Mouse (Mus musculus): ENCODE data around the gene Ints7. TPM values are rescaled to one million over a fixed set of nuclear protein-coding genes. Genes with fewer than 3 reads are reported as not detected.
A peak's percentile ranks its signal among the peaks of the same experiment; 100 is the strongest.

Ints7 gene
- total RNA-seq, 4 experiments from 2014 or later = 29.0 to 36.4 (median 32.3) TPM

DNA sequence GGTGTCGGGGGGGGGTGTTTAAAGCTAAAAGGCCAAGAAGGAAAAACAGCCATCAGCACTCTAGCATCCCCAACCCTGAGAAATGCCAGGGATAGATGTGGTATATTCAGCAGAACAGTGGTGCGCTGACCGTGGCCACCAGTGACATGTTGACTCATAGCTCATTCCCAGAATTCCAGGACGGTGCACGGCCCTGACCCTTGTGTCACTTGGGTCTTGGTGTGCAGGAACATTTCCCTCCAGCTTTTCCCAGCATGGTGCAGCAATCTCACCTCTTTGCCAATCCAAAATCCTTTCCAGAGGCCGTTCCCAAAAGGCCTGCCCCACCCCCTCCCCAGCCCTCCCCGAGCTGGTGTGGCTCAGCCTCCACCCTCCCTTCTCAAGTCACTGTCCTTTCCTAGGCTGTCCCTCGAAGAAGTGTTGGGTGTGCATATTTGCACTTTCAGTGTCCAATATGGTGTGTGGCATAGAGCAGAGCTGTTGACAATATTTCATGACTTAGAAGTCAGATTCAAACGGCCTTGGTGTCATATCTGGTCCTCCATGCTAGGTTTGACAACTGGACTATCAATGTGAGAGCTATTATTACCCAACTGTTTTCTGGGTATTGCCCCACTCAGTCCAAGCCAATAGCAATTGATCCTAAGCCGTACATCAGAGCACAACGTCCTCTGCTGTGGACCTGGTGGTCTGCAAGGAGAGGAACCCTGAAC is 53.2 kb downstream of the Ints7 start:
- DNase-seq (ENCODE audit: low spot score in 2 of 2) = no peak

DNA sequence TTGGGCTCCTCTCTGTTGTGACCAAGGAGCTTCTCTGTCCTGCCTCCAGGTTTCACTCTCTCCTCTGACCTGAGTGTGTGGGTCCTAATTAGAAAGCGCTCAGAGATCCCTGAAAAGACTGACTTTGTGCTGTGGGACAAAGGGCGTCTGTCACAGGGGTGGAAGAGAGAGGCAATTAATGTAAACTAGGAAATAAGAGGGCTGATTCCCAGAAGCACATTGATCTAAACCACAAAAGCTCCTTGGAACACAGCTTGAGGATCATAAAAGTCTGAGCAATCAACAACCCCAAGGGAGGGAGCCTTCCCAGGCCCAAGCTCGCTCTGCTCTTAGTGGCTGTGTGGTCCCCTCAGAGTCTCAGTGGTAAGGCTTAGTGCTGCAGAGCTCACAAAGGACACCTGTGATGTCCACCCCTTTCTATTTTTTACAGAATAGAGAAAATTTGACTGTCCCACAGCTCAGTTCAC is 53.8 kb downstream of the Ints7 start:
- DNase-seq (ENCODE audit: low spot score in 2 of 2) = no peak

DNA sequence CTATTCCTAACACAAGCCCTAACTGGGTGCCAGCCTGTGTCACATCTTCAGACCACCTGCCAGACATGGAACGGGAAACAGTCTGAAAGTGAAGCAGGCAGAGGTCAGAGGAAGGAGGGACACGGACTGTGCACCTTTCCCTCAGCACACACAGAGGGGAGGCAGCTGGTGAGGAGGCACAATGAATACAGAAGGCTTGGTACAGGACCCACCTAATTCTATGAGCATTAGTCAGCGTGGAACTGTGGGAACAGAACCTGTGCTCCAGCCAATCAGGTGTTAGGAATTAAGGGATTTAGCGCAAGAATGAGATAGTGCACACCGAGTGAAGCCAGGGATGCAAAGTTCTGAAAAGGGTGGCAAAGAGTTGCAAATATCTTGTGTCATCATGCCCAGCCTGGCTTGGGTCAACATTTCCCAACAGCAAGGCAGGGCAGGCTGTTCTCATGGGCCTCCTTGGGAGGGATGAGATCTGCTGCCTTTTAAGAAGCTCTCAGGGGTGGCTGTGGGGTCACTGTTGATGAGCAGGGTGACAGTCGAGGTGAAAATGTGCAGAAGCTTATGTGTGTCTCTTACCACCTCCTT is 57.2 kb downstream of the Ints7 start:
- no peak for DNase-seq (ENCODE audit: low spot score in 2 of 2)

DNA sequence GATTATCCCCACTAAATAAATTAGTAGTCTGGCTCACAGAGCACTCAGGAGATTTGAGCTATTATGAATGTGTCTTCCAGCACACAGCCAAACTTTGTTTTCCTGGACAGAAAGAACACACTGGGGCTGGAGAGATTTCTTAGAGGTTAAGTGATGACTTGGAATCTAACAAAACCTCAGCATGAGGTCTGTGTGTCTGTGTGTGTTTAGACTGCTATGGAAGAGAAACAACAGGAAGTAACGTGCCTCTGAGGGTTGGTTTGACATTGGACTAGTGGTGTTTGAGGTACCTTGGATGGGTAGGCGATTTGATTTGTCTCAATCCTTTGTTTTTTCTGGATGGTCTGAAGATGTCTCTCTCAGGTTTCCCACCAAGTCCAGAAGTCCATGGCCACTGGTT is 58.7 kb downstream of the Ints7 start:
- no peak for DNase-seq (ENCODE audit: low spot score in 2 of 2)

DNA sequence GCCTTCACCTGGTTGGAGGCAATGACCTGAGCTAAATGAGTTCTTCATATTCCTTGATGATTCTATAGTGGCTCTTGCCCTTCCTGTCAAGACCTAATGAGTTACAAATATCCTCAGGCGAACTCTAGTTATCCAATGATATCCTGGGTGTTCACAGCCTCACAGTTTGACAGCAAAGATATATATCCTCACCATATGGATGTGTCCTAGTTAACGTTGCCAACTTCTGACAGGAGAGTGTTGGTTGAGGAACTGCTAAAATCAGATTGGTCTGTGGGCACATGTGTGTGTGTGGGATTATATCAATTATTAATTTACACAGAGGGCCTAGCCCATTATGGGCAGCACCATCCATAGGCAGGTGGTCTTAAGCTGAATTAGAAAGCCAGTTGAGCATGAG is 63.0 kb downstream of the Ints7 start:
- no peak for DNase-seq (ENCODE audit: low spot score in 2 of 2)

DNA sequence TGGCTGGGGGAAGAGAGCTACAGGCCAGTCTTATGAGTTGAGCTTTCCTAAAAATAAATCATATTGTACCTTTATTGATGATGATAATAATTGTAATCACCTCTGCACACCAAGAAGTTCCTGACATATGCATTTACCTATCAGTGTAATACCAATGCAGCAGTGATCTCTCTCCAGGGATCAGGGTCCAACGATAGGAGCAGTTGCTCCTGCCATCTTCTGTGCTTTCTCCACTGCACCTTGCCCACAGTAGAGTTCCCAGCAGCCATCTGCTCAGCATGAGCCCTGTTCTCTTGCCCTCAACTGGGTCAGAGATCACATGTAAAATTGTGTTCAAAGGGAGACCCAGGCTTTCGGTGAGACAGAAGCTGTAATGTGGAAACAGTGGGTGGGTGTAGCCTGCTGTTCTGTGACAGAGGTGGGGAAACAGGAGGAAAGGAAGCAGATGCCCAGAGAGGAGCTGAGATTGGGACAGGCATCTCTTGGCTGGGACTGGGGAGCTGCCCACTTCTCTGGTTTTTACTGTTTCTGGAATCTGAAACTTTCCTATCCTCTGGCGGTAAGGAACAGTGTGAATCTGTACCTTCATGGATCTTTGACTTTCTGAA is 63.9 kb downstream of the Ints7 start:
- DNase-seq (ENCODE audit: low spot score in 2 of 2) = peak in 1 of 2 experiments; percentile 44

DNA sequence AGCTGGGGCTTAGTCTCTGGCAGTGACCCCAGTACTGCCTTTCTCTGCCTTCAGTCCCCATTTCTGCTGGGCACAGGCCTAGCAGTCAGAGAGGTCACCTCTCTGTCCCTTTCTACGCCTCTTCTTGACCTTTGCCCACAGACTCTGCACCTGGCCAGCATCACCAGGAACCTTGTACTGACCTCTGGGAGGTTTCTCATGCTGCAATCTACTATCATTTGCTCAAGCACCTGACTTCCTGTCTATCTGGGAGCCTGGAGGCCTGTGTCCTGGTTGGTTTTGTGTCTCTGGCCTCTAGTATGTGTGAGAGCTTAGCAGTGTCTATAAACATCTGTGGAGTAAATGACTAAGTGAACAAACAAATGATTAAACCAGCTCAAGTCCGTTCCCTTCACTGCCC is 64.7 kb downstream of the Ints7 start:
- no peak for DNase-seq (ENCODE audit: low spot score in 2 of 2)

DNA sequence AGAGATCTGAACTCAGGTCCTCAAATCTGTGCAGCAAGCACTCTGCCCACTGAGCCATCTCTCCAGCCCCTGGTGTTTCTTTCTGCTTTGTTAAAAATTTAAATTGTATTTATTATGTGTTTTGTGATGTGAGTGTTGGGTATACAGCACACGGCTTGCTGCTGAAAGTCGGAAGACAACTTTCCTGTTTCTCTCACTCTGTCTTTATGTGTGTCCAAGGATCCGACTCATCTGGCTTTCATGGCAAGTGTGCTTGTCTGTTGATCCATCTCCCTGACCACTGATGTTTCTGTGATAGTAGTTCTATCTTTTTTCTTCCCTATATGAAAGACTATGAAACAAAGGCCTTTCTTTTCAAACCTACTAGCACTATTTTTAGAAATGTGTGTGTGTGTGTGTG is 65.4 kb downstream of the Ints7 start:
- DNase-seq (ENCODE audit: low spot score in 2 of 2) = no peak

DNA sequence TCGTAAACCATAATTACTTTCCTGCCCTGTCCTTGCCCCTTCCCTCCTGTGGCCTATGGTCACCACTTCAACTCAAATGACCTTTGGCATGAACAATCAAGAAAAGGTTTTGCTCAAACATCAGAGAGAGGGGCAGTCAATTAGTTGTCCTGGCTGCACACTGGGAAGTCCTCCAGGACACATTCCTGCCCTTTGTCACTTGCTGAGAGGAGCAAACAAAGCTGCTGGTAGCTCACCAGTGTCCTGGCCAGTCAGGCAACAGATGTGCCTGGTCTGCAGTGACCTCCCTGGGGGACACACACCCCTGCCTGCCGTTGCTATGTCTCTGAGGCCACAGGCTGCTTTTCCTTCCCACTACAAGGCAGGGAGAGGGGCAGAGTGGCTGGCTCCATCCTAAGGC is 66.0 kb downstream of the Ints7 start:
- no peak for DNase-seq (ENCODE audit: low spot score in 2 of 2)

DNA sequence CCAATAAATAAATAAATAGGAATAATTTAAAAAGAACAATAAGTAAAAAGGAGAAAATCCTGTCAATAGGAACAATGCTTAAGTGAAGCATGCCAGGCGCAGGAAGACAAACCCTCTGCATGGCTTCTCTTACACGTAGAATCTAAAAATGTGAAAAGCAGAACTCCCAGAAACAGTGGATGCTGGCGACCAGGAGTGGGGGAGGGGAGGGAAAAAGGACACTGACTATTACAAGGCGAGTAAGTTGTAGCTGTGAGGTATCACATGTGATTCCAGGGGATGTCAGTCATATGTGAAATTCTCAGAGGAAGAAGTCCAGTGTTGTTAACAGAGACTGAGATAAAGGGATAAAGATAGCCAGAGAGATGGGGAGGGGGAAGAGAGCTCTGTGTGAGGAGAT is 67.5 kb downstream of the Ints7 start:
- DNase-seq (ENCODE audit: low spot score in 2 of 2) = no peak

DNA sequence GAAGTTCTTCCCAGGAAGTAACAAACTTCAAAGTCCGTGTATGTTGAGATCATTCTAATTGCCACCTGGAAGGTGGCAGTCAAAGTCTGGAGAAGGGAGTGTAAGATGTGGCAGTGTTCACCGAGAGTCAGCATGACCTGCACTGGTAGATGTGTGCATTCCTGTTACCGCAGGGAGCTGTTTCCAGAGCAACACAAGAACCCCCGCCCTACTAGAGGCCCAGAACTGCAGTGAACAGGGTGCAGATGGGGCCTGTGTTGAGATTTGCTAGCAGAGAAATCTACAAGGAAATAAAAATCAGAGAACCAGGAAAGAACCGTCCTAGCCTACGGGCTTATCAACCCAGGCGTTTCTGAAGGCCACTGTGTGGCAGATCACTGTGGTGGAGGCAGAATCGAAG is 70.5 kb downstream of the Ints7 start:
- no peak for DNase-seq (ENCODE audit: low spot score in 2 of 2)

DNA sequence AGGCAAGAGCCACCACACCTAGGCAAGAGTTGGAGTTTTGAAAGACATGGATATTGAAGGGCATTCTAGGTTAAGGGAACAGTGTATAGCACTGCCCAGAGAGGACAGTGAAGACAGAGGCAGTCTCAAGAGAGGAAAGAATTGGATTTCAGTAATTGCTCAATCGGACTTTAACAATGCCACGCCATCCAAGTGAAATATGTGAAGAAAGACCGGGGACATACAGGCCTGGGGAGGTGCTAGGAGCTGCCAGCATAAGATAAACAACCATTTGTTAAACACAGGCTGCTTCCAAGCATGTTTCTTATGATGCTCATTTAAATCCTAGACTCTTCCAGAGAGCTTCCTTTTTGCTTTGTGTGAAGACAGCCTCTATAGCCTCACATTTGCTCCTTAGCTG is 72.2 kb downstream of the Ints7 start:
- DNase-seq (ENCODE audit: low spot score in 2 of 2) = no peak

DNA sequence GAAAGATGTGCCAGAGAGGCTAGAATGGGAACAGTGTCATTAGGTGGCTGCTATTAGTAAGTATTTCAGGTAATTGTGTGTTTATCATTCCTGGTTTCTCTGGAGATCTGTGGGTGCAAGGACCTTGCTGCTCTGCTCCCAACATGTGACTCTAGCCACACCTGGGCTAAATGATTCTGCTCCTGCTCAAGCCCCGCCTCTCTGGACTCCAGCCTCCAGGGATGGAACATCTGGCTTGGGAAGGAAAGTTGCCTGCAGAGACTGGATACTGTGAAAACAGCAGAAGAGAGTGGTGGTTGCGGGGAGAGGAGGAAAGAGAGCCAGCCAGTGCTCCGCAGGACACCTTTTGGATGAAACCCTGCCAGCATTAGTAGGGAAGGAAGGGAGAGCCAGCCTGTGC is 84.0 kb downstream of the Ints7 start:
- no peak for DNase-seq (ENCODE audit: low spot score in 2 of 2)

DNA sequence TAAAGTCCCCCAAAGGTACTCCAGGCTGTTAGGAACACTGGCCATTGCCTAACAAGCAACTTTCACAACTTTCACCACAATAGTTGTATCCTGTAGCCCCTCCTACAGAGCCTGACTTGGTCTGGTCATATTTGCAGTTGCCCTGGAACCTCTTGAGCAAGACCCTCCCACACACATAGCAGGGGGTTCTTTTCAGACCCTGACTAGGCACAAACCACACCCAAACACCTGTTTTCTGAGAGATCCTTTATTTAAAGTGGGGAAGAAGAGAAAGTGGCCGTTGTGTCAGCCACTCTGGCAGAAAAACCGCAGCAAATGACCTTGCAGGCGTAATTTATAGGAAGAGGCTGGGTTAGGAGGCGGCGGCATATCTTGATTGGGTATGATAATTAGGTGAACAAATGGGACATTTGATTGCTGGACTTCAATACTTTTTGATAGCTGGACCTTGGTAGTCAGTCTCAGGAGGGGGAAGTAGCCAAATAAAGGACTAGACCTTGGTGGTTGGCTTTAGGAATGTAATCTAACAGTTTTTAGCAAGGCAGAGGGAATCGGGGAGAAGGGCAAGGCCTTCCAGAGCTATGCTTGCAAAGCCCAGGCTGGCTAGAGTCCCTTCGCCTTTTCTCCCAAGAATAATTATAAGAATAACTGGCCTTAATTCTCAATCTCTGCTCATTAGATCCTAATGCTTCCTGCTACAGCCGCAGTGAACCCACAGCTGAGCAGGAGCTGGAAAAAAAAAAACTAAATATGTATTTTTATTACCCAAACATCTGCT is 85.8 kb downstream of the Ints7 start:
- DNase-seq (ENCODE audit: low spot score in 2 of 2) = no peak

DNA sequence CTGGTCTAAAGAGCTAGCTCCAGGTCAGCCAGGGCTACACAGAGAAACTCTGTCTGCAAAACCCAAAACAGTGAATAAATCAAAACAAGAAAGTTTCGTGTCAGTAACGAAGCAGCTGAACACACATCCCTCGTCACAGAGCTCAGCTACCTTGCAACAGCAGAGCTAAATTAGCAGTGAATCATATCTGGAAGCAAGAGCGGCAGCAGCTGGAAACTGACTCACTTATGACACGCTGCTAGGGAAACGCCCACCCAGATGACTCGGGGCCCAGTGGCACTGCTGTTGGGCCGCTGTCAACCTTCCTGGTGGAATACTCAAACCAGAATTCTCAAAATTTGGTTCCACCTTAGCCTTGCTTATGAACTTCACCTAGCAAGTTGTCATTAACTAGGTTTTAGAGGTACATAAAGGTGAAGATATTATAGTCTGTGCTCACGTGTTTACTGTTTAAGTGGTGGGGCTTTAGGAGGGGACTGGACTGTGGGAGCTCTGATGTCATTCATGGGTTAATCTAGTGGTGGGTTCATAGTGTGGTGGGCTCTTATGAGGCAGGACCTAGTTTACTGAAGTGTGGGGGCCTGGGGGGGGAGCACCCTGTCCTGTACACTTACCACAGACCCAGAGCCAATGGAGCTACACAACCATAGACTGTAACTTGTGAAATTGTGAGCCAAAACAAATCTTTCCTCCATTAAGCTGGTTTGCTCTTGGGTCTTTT is 86.9 kb downstream of the Ints7 start:
- peak in 1 of 2 experiments; percentile 60 for DNase-seq (ENCODE audit: low spot score in 2 of 2)

DNA sequence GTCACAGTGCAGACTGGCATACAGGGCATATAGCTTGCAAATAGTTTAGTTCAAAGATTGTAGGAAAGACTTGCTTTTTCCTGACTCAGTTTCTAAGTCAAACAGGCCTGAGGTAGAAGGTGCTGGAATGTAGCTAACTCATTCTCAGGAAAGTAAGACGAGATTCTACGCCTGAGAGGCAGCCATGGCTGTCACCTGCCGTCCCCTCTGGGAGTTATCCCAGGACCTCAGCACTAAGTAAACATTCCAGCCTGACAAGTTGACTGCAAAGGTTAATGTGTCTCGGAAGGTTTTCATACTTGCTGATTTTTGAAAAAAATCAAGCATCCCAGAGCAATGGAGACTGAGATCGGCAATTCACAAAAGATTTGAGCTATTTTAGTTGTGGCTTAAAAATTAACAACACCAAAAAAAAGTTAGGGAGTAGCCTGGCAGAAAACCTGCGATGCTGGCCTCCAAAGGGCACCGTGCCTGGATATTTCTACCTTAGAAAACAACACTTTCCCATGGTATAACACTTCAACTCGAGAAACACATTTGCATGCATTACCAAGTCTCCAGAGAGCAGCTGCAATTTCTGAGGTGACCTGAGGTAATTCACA is 87.6 kb downstream of the Ints7 start:
- DNase-seq (ENCODE audit: low spot score in 2 of 2) = no peak

DNA sequence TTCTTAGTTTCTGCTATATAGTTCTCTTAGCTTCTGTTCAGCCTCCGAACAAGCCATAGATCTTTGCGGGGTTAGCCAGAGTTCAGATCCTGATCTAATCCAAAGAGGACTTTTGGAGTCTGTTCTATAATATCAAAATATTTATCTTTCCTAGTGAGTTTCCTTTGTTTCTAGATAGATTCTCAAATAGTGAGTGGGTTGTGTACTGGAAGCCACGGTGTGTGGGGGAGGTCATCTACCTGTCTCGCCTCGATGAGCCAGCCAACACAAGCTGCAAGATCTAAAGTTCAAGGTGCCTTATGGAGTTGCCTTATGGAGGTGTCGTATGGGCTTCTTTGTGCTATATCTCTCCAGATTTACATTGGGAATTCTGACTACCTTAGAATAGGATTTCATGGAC is 88.2 kb downstream of the Ints7 start:
- DNase-seq (ENCODE audit: low spot score in 2 of 2) = no peak

DNA sequence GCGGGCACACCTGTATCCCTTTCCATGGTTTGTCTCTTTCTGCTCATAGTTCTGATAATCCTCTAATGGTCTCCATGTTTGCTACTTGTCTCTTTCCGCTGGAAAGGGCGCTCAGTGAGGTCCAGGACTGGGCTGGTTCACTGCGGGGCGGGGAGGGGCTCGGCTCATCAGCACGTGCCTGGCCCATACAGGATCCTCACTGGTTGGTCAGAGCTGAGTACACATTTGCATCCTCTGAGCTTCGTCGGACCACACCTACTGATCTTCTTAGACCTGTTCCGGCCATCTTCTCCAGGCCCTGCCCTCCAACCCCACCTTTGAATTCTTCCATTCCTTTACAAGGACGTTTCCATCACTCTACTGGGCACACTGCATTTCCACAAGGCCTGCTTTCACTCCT is 90.9 kb downstream of the Ints7 start:
- no peak for DNase-seq (ENCODE audit: low spot score in 2 of 2)

DNA sequence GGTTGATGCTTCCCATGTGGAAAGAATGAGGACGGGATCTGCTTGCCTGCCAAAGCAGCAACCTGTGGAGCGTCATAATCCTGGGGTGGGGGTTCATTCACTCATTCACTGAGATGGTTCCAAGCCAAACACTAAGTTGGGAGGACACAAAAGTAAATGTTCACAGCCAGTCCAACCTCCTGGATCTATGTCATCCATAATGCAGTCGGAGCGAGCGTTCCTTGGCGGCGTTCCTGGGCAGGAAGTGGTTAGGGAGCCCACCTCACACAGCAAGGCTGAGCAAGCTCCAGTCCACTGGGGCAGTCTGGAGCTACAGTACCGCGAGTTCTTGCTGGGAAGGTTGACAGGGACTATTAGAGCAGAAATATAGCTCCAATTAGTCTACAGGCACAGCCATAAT is 92.6 kb downstream of the Ints7 start:
- no peak for DNase-seq (ENCODE audit: low spot score in 2 of 2)
